Mouse (Mus musculus) midbrain, embryonic 15.5 days (tissue): ENCODE measurements around the gene Rgma. TPM values are rescaled to one million over a fixed set of nuclear protein-coding genes. Genes with fewer than 3 reads are reported as not detected.

Source experiments
- ATAC-seq: fragments of 200-750 bp; cut with Nextera tagmentation; replicated peaks from 2 replicates; pipeline ENCODE4 v1.8.0; 2017; ENCODE audit warnings: moderate TSS enrichment
- H3K27ac ChIP-seq: fragments of 300-500 bp; sonication (generic); 2 replicates; pipeline ENCODE4 v1.5.1; 2015; ENCODE audit warnings: mild to moderate bottlenecking, inconsistent platforms
- H3K27me3 ChIP-seq: fragments of 300-500 bp; sonication (generic); replicated peaks from 2 replicates; pipeline ENCODE4 v1.6.1; 2015; ENCODE audit warnings: inconsistent platforms
- H3K36me3 ChIP-seq: fragments of 300-500 bp; sonication (generic); replicated peaks from 2 replicates; pipeline ENCODE4 v1.6.1; 2015; ENCODE audit warnings: inconsistent platforms
- H3K4me1 ChIP-seq: fragments of 300-500 bp; sonication (generic); 2 replicates; pipeline ENCODE4 v1.6.1; 2015; ENCODE audit warnings: inconsistent platforms
- H3K4me2 ChIP-seq: fragments of 300-500 bp; sonication (generic); 2 replicates; pipeline ENCODE4 v1.6.1; 2015; ENCODE audit warnings: inconsistent platforms, mild to moderate bottlenecking, moderate library complexity
- H3K4me3 ChIP-seq: fragments of 300-500 bp; sonication (generic); 2 replicates; pipeline ENCODE4 v1.5.1; 2015; ENCODE audit warnings: mild to moderate bottlenecking, inconsistent platforms
- H3K9ac ChIP-seq: fragments of 300-500 bp; sonication (generic); 2 replicates; pipeline ENCODE4 v1.6.1; 2015; ENCODE audit warnings: mild to moderate bottlenecking, inconsistent platforms
- H3K9me3 ChIP-seq: fragments of 300-500 bp; sonication (generic); 2 replicates; pipeline ENCODE4 v1.6.1; 2016; ENCODE audit warnings: inconsistent platforms
- WGBS: fragments of 180-500 bp; shearing (Covaris S2); methylation state at CpG from one replicate; pipeline ENCODE4 v1.1.7; 2015; ENCODE audit warnings: mixed read lengths; 5-methylcytosine and 5-hydroxymethylcytosine counted together
- polyA plus RNA-seq: library from polyadenylated mRNA; unstranded; fragments of >200 nt; fragmentation: Nextera tagmentation; extraction: Ambion mirVana; gene quantifications from 2 replicates; pipeline ENCODE4 v1.2.1, GENCODE M21; 2015

Gene Rgma
- 46.6 and 50.4 TPM in 2 replicates for polyA plus RNA-seq

- H3K9me3 ChIP-seq = no peaks in the 10 kb centered on the region
- peak within 1 kb of the TSS; percentile 97 for H3K27ac ChIP-seq
- H3K9ac ChIP-seq = peak within 1 kb of the TSS; percentile 79
- H3K4me3 ChIP-seq = peak within 1 kb of the TSS; percentile 78
- peaks cover 59% of the 10 kb centered on the region for H3K4me1 ChIP-seq
- no peaks in the 10 kb centered on the region for H3K36me3 ChIP-seq
- under 1% methylated on average over 67 of the region's 85 CpGs for WGBS
- no peaks in the 10 kb centered on the region for H3K27me3 ChIP-seq
- ATAC-seq = peak; percentile 87
- peak within 1 kb of the TSS; percentile 83 for H3K4me2 ChIP-seq
Observed at GRCm38 (mm10) chr7:73375257-73376100, at the start of gene Rgma. Gene Rgma (plus strand): TSS chr7:73375509.

GRCm38 (mm10) chr7:73326236-73326635 is 49.1 kb upstream of the Rgma start:
- no peak overlapping the region for H3K4me2 ChIP-seq
- WGBS = 89% methylated on average over 14 of the region's 14 CpGs

GRCm38 (mm10) chr7:73326680-73327079 is 48.6 kb upstream of the Rgma start:
- Histone ChIP-seq H3K4me2 (no peak overlapping the region), H3K4me3 (no peak overlapping the region), H3K9me3 (no peaks in the 10 kb centered on the region), H3K36me3 (no peaks in the 10 kb centered on the region), H3K4me1 (no peaks in the 10 kb centered on the region), H3K9ac (no peak overlapping the region), H3K27ac (no peak overlapping the region), H3K27me3 (no peaks in the 10 kb centered on the region)
- 94% methylated on average over 11 of the region's 11 CpGs for WGBS
- no peak for ATAC-seq

More at GRCm38 (mm10) chr7:73326236-73326635, 49.1 kb upstream of the Rgma start:
- no peak overlapping the region for H3K27ac ChIP-seq
- H3K9ac ChIP-seq = no peak overlapping the region
- H3K36me3 ChIP-seq = no peaks in the 10 kb centered on the region
- no peaks in the 10 kb centered on the region for H3K9me3 ChIP-seq
- no peaks in the 10 kb centered on the region for H3K4me1 ChIP-seq
- ATAC-seq = no peak
- no peaks in the 10 kb centered on the region for H3K27me3 ChIP-seq
- H3K4me3 ChIP-seq = no peak overlapping the region

GRCm38 (mm10) chr7:73327193-73327592 is 48.1 kb upstream of the Rgma start:
- Histone ChIP-seq H3K36me3 (no peaks in the 10 kb centered on the region), H3K4me2 (no peak overlapping the region), H3K9ac (no peak overlapping the region), H3K9me3 (no peaks in the 10 kb centered on the region), H3K4me1 (no peaks in the 10 kb centered on the region), H3K27me3 (no peaks in the 10 kb centered on the region), H3K4me3 (no peak overlapping the region), H3K27ac (no peak overlapping the region)
- WGBS = 76% methylated on average over 8 of the region's 8 CpGs
- ATAC-seq = no peak

- no peak overlapping the region for H3K27ac ChIP-seq
- no peaks in the 10 kb centered on the region for H3K4me1 ChIP-seq
- no peaks in the 10 kb centered on the region for H3K36me3 ChIP-seq
- H3K4me2 ChIP-seq = no peak overlapping the region
- no peak for ATAC-seq
- H3K27me3 ChIP-seq = no peaks in the 10 kb centered on the region
- H3K4me3 ChIP-seq = no peak overlapping the region
- no peak overlapping the region for H3K9ac ChIP-seq
- 84% methylated on average over 5 of the region's 5 CpGs for WGBS
- H3K9me3 ChIP-seq = no peaks in the 10 kb centered on the region
Observed at GRCm38 (mm10) chr7:73327652-73328051, 47.7 kb upstream of the Rgma start.

GRCm38 (mm10) chr7:73328653-73329207 is 46.6 kb upstream of the Rgma start:
- Histone ChIP-seq H3K4me1 (peaks cover 3% of the 10 kb centered on the region; the same call in 1 of the 2 replicates), H3K27me3 (no peaks in the 10 kb centered on the region), H3K4me2 (no peak overlapping the region), H3K9ac (no peak overlapping the region), H3K36me3 (no peaks in the 10 kb centered on the region), H3K4me3 (no peak overlapping the region), H3K27ac (no peak overlapping the region), H3K9me3 (no peaks in the 10 kb centered on the region)
- WGBS = 33% methylated on average over 5 of the region's 5 CpGs
- ATAC-seq = no peak

GRCm38 (mm10) chr7:73330754-73331153 is 44.6 kb upstream of the Rgma start:
- no peaks in the 10 kb centered on the region for H3K36me3 ChIP-seq
- H3K9me3 ChIP-seq = no peaks in the 10 kb centered on the region
- H3K4me3 ChIP-seq = no peak overlapping the region
- H3K27me3 ChIP-seq = no peaks in the 10 kb centered on the region
- ATAC-seq = no peak
- 92% methylated on average over 12 of the region's 12 CpGs for WGBS
- H3K4me2 ChIP-seq = no peak overlapping the region
- H3K27ac ChIP-seq = no peak overlapping the region
- H3K9ac ChIP-seq = no peak overlapping the region
- H3K4me1 ChIP-seq = peaks cover 15% of the 10 kb centered on the region

- no peak for ATAC-seq
- H3K4me2 ChIP-seq = no peak overlapping the region
Observed at GRCm38 (mm10) chr7:73331645-73332044, 43.7 kb upstream of the Rgma start.

GRCm38 (mm10) chr7:73333398-73333988 is 41.8 kb upstream of the Rgma start:
- H3K4me1 ChIP-seq = peaks cover 15% of the 10 kb centered on the region
- H3K9ac ChIP-seq = no peak overlapping the region
- no peaks in the 10 kb centered on the region for H3K36me3 ChIP-seq
- no peak overlapping the region for H3K4me2 ChIP-seq
- 64% methylated on average over 12 of the region's 12 CpGs for WGBS
- no peak for ATAC-seq
- H3K27me3 ChIP-seq = no peaks in the 10 kb centered on the region
- no peaks in the 10 kb centered on the region for H3K9me3 ChIP-seq
- H3K27ac ChIP-seq = no peak overlapping the region
- no peak overlapping the region for H3K4me3 ChIP-seq

More at GRCm38 (mm10) chr7:73331645-73332044, 43.7 kb upstream of the Rgma start:
- no peaks in the 10 kb centered on the region for H3K36me3 ChIP-seq
- H3K27ac ChIP-seq = no peak overlapping the region
- WGBS = 63% methylated on average over 7 of the region's 7 CpGs
- H3K27me3 ChIP-seq = no peaks in the 10 kb centered on the region
- H3K4me1 ChIP-seq = peaks cover 15% of the 10 kb centered on the region
- no peak overlapping the region for H3K9ac ChIP-seq
- H3K9me3 ChIP-seq = no peaks in the 10 kb centered on the region
- no peak overlapping the region for H3K4me3 ChIP-seq

- Histone ChIP-seq H3K4me2 (no peak overlapping the region), H3K4me1 (peaks cover 15% of the 10 kb centered on the region), H3K9me3 (no peaks in the 10 kb centered on the region), H3K36me3 (no peaks in the 10 kb centered on the region), H3K27me3 (no peaks in the 10 kb centered on the region), H3K9ac (no peak overlapping the region), H3K4me3 (no peak overlapping the region), H3K27ac (no peak overlapping the region)
- 58% methylated on average over 7 of the region's 7 CpGs for WGBS
- no peak for ATAC-seq
Observed at GRCm38 (mm10) chr7:73334883-73335282, 40.4 kb upstream of the Rgma start.

- peaks cover 15% of the 10 kb centered on the region for H3K4me1 ChIP-seq
- no peaks in the 10 kb centered on the region for H3K27me3 ChIP-seq
- no peak overlapping the region for H3K4me2 ChIP-seq
- no peak overlapping the region for H3K9ac ChIP-seq
- ATAC-seq = no peak
- no peaks in the 10 kb centered on the region for H3K36me3 ChIP-seq
- no peak overlapping the region for H3K4me3 ChIP-seq
- H3K27ac ChIP-seq = no peak overlapping the region
- H3K9me3 ChIP-seq = no peaks in the 10 kb centered on the region
- WGBS = 60% methylated on average over 7 of the region's 7 CpGs
Observed at GRCm38 (mm10) chr7:73336380-73336779, 38.9 kb upstream of the Rgma start.

GRCm38 (mm10) chr7:73338353-73338752 is 37.0 kb upstream of the Rgma start:
- Histone ChIP-seq H3K4me2 (no peak overlapping the region), H3K4me3 (no peak overlapping the region), H3K36me3 (no peaks in the 10 kb centered on the region), H3K9me3 (no peaks in the 10 kb centered on the region), H3K4me1 (peaks cover 15% of the 10 kb centered on the region), H3K9ac (no peak overlapping the region), H3K27me3 (no peaks in the 10 kb centered on the region), H3K27ac (no peak overlapping the region)
- 92% methylated on average over 5 of the region's 5 CpGs for WGBS
- ATAC-seq = no peak
